Mouse (Mus musculus) embryonic fibroblast, embryonic 13.5 days (primary cell): ENCODE results near the gene Tmem121b.

Source experiments
- CTCF ChIP-seq: IDR thresholded peaks from 2 replicates; pipeline ENCODE4 v1.5.1; 2011; ENCODE audit warnings: mild to moderate bottlenecking, control low read depth, low read length, moderate library complexity, borderline replicate concordance; ENCODE audit not compliant: insufficient read depth
- POLR2A ChIP-seq: IDR thresholded peaks from 2 replicates; pipeline ENCODE4 v1.6.1; 2011; ENCODE audit warnings: low read depth, mild to moderate bottlenecking, control low read depth, low read length, moderate library complexity

DNA sequence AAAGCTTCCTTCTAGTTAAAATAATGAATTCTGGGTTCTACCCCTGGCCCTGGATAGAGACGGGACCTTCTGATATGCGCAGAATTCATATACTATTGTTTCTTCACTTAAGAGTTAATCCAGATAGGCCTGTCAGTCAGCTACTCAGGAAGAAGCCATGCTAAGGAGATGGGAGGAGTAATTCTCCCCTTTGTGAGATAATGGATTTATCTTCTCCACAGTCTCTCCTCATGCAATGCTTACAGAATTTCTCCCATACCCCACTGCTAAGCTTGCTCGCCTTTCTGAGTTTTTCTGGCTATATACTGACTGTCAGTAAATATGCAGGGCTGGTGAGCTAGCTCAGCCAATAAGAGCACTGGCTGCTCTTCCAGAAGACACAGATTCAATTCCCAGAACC is 43.4 kb downstream of the Tmem121b start:
- TF ChIP-seq CTCF (no peak), POLR2A (no peak)
